In the genomic region with DNA sequence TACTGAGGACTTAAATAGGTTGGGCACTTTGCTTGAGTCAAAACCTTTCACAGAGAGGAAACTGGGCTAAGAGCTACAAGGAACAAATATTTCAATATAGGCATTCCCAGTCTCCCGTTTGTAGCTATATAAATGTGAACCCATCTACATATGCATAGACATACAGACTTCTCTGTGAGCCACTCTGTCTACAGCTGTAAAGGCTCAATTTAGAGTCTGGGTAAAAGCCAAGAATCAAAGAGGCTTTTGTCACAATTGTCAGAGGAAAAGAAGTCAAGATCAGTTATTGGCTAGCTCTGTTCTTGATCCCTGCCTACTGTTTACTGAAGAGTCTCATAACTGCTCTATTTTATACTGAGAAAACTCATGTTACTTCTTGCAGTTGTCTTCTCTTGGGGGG, we compare ENCODE assay signal across 20 mouse cellular contexts. TPM values are rescaled to one million over a fixed set of nuclear protein-coding genes. Genes with fewer than 3 reads are reported as not detected.
DNase-seq lines count a peak whose midpoint lies in the region; ATAC-seq and TF ChIP-seq lines count a peak whose summit lies in the region.
"Had no signal": no experiment of that assay in that cellular context is flagged by ENCODE, and none has a peak within 500 bp of the region (broad histone marks: within the 10 kb centered on the region; RNA-seq: fewer than 3 reads in every experiment).

No protein-coding gene starts in this region.

- H3K27ac ChIP-seq in embryonic facial prominence, embryonic 14.5 days (replicated peaks; ENCODE audit: low read depth, low read length), result no peak overlapping the region
- H3K27ac ChIP-seq in embryonic facial prominence, embryonic 10.5 days (replicated peaks), result no peak overlapping the region
- no peak overlapping the region for H3K27ac ChIP-seq in intestine, embryonic 15.5 days
- no peak overlapping the region for H3K27ac ChIP-seq in intestine, embryonic 16.5 days (ENCODE audit: low read length)
- 0 out of 2 replicates have a peak overlapping the region, but pooled peaks have one; percentile 10 for H3K27ac ChIP-seq in liver, embryonic 15.5 days (replicated peaks)
- H3K27ac ChIP-seq: forebrain, embryonic 13.5 days; hindbrain, postnatal 0 days; midbrain, embryonic 15.5 days had no signal

- no peak overlapping the region for H3K4me2 ChIP-seq in embryonic facial prominence, embryonic 14.5 days (ENCODE audit: low read depth, low read length)
- no peak overlapping the region for H3K4me2 ChIP-seq in intestine, embryonic 15.5 days (replicated peaks)
- no peak overlapping the region for H3K4me2 ChIP-seq in intestine, embryonic 16.5 days (ENCODE audit: low read depth, low read length)
- no peak overlapping the region for H3K4me2 ChIP-seq in liver, embryonic 15.5 days
- H3K4me2 ChIP-seq: forebrain, embryonic 13.5 days; midbrain, embryonic 15.5 days had no signal

- H3K4me3 ChIP-seq in embryonic facial prominence, embryonic 14.5 days (ENCODE audit: low read depth, low read length), result no peak overlapping the region
- no peak overlapping the region for H3K4me3 ChIP-seq in embryonic facial prominence, embryonic 10.5 days
- H3K4me3 ChIP-seq in intestine, embryonic 15.5 days (replicated peaks), result no peak overlapping the region
- no peak overlapping the region for H3K4me3 ChIP-seq in intestine, embryonic 16.5 days (ENCODE audit: low read length)
- H3K4me3 ChIP-seq in liver, embryonic 15.5 days (replicated peaks), result no peak overlapping the region
- H3K4me3 ChIP-seq: erythroblast, embryonic 14.5 days; forebrain, embryonic 13.5 days; midbrain, embryonic 15.5 days had no signal

- peak; percentile 41 for DNase-seq in embryonic facial prominence, embryonic 14.5 days (ENCODE audit: low spot score)
- DNase-seq in embryonic facial prominence, embryonic 10.5 days (ENCODE audit: low spot score), result no peak
- DNase-seq in liver, result no peak
- peak; percentile 30 for DNase-seq in brain, embryonic 14.5 days (ENCODE audit: low read depth)
- no peak for DNase-seq in urinary bladder, postnatal 25 days (ENCODE audit: low spot score)
- DNase-seq: adrenal gland, adult 2 months; cerebellum, adult 8-10 months; gastrocnemius, postnatal 25 days; heart, postnatal 36 days; kidney, adult 18-20 months; lung, postnatal 36 days; right cerebral cortex, postnatal 4 days; thymus, postnatal 25 days had no signal

- 0 out of 2 replicates have a peak, but pooled peaks cover 15% of the 10 kb centered on the region for H3K36me3 ChIP-seq in embryonic facial prominence, embryonic 14.5 days (ENCODE audit: control insufficient read depth, insufficient read depth, low read length)
- peaks cover 17% of the 10 kb centered on the region for H3K36me3 ChIP-seq in embryonic facial prominence, embryonic 10.5 days (replicated peaks)
- H3K36me3 ChIP-seq in intestine, embryonic 15.5 days, result no peaks in the 10 kb centered on the region
- H3K36me3 ChIP-seq in intestine, embryonic 16.5 days (ENCODE audit: control insufficient read depth, insufficient read depth, low read length), result 0 out of 2 replicates have a peak, but pooled peaks cover 2% of the 10 kb centered on the region
- H3K36me3 ChIP-seq in liver, embryonic 15.5 days (replicated peaks), result peaks cover 24% of the 10 kb centered on the region; the same call in 1 of the 2 replicates
- H3K36me3 ChIP-seq: midbrain, embryonic 15.5 days had no signal

- TF ChIP-seq POLR2A in brain, embryonic 14.5 days (IDR thresholded peaks at IDR 0.05; ENCODE audit: borderline replicate concordance, extremely low read depth, insufficient read depth, insufficient read length, poor library complexity, severe bottlenecking), result no peak

- WGBS in embryonic facial prominence, embryonic 14.5 days, result 48% methylated on average over 1 of the region's 1 CpGs
- WGBS in embryonic facial prominence, embryonic 10.5 days, result 77% methylated on average over 1 of the region's 1 CpGs
- 25% methylated on average over 1 of the region's 1 CpGs for WGBS in intestine, embryonic 15.5 days
- WGBS in intestine, embryonic 16.5 days, result 31% methylated on average over 1 of the region's 1 CpGs
- 77% methylated on average over 1 of the region's 1 CpGs for WGBS in liver, embryonic 15.5 days (ENCODE audit: insufficient replicate concordance)

- peaks cover 3% of the 10 kb centered on the region; the same call in 1 of the 2 replicates for H3K4me1 ChIP-seq in embryonic facial prominence, embryonic 14.5 days (ENCODE audit: control insufficient read depth, insufficient read depth, low read length)
- no peaks in the 10 kb centered on the region; the same call in 1 of the 2 replicates for H3K4me1 ChIP-seq in embryonic facial prominence, embryonic 10.5 days
- peaks cover 37% of the 10 kb centered on the region for H3K4me1 ChIP-seq in intestine, embryonic 15.5 days (replicated peaks)
- H3K4me1 ChIP-seq in intestine, embryonic 16.5 days (ENCODE audit: control insufficient read depth, insufficient read depth, low read length), result peaks cover 45% of the 10 kb centered on the region
- peaks cover 65% of the 10 kb centered on the region for H3K4me1 ChIP-seq in liver, embryonic 15.5 days (replicated peaks)

- no peak overlapping the region for H3K9ac ChIP-seq in embryonic facial prominence, embryonic 14.5 days (ENCODE audit: low read depth, low read length)
- no peak overlapping the region for H3K9ac ChIP-seq in intestine, embryonic 15.5 days
- no peak overlapping the region for H3K9ac ChIP-seq in intestine, embryonic 16.5 days (ENCODE audit: low read depth, low read length)
- H3K9ac ChIP-seq in liver, embryonic 15.5 days, result no peak overlapping the region
- H3K9ac ChIP-seq: forebrain, embryonic 13.5 days; midbrain, embryonic 15.5 days had no signal

- H3K27me3 ChIP-seq in embryonic facial prominence, embryonic 14.5 days (replicated peaks; ENCODE audit: control insufficient read depth, insufficient read depth, low read length), result no peaks in the 10 kb centered on the region
- no peaks in the 10 kb centered on the region for H3K27me3 ChIP-seq in embryonic facial prominence, embryonic 10.5 days (replicated peaks; ENCODE audit: low read depth, poor library complexity, severe bottlenecking)
- H3K27me3 ChIP-seq in intestine, embryonic 15.5 days (replicated peaks), result no peaks in the 10 kb centered on the region
- no peaks in the 10 kb centered on the region for H3K27me3 ChIP-seq in intestine, embryonic 16.5 days (replicated peaks; ENCODE audit: control insufficient read depth, insufficient read depth, low read length)
- no peaks in the 10 kb centered on the region for H3K27me3 ChIP-seq in liver, embryonic 15.5 days
- H3K27me3 ChIP-seq: forebrain, embryonic 13.5 days; midbrain, embryonic 15.5 days had no signal

- no peak for ATAC-seq in embryonic facial prominence, embryonic 14.5 days (ENCODE audit: low read depth)
- peak; percentile 30; the same call in 1 of the 2 replicates for ATAC-seq in intestine, embryonic 15.5 days
- no peak for ATAC-seq in intestine, embryonic 16.5 days
- ATAC-seq in liver, embryonic 15.5 days (ENCODE audit: insufficient read depth), result no peak
- ATAC-seq: forebrain, embryonic 13.5 days; hindbrain, postnatal 0 days; midbrain, embryonic 15.5 days had no signal

- no peaks in the 10 kb centered on the region for H3K9me3 ChIP-seq in embryonic facial prominence, embryonic 14.5 days (ENCODE audit: control insufficient read depth, low read length)
- no peaks in the 10 kb centered on the region for H3K9me3 ChIP-seq in embryonic facial prominence, embryonic 10.5 days
- no peaks in the 10 kb centered on the region for H3K9me3 ChIP-seq in intestine, embryonic 15.5 days
- no peaks in the 10 kb centered on the region for H3K9me3 ChIP-seq in intestine, embryonic 16.5 days (ENCODE audit: control insufficient read depth, low read length)
- no peaks in the 10 kb centered on the region for H3K9me3 ChIP-seq in liver, embryonic 15.5 days (replicated peaks)
- H3K9me3 ChIP-seq: forebrain, embryonic 13.5 days; midbrain, embryonic 15.5 days had no signal

- no peak for TF ChIP-seq CTCF in brain, embryonic 14.5 days (IDR thresholded peaks at IDR 0.05; ENCODE audit: borderline replicate concordance, extremely low read depth, insufficient read depth, insufficient read length)

RNA-seq across cellular contexts. Expression of gene Susd6, which starts 36.1 kb away (rescaled TPM):
- polyA plus RNA-seq in embryonic facial prominence, embryonic 14.5 days (2014; fragmentation: Nextera tagmentation; extraction: Ambion mirVana), result 20.6 and 21.0 TPM in 2 replicates
- polyA plus RNA-seq in embryonic facial prominence, embryonic 10.5 days (2016; fragmentation: Nextera tagmentation; extraction: Ambion mirVana), result 13.6 and 13.8 TPM in 2 replicates
- polyA plus RNA-seq in intestine, embryonic 15.5 days (2015; fragmentation: Nextera tagmentation; extraction: Ambion mirVana), result 16.9 and 18.7 TPM in 2 replicates
- polyA plus RNA-seq in intestine, embryonic 16.5 days (2015; fragmentation: Nextera tagmentation; extraction: Ambion mirVana), result 16.4 and 20.0 TPM in 2 replicates
- 13.7 and 15.8 TPM in 2 replicates for polyA plus RNA-seq in liver, embryonic 15.5 days (2015; fragmentation: Nextera tagmentation; extraction: Ambion mirVana)
- polyA plus RNA-seq in brain, embryonic 14.5 days (2012; rRNA removed), result 21.7 and 23.2 TPM in 2 replicates

Comparison
In these comparisons a context has a peak if more than half of its experiments do, and no peak if none do; other contexts are left out.
1. DNase-seq: peak in embryonic facial prominence, embryonic 14.5 days (single experiment) and brain, embryonic 14.5 days (single experiment); none in embryonic facial prominence, embryonic 10.5 days (single experiment), liver (single experiment) and urinary bladder, postnatal 25 days (single experiment).